Mouse (Mus musculus): ENCODE measurements at regions not wholly inside any gene's neighbourhood (a gene's known extent, or its start where the extent isn't known, plus 50 kb on each side); places are given as distances from the start of the nearest gene placed in this dataset.

- DNase-seq = peak; percentile 61
Measured at GRCm38 (mm10) chr3:50887002-50887401, 337.2 kb upstream of the Noct start.

- DNase-seq = peak; percentile 55
Measured at GRCm38 (mm10) chr3:50888571-50889210, 335.6 kb upstream of the Noct start.

GRCm38 (mm10) chr3:50890537-50890936 lies 333.7 kb upstream of the Noct start:
- peak; percentile 13 for DNase-seq

- DNase-seq = no peak
Measured at GRCm38 (mm10) chr3:50898179-50898578, 326.1 kb upstream of the Noct start.

GRCm38 (mm10) chr3:50899830-50900350 lies 324.4 kb upstream of the Noct start:
- DNase-seq = no peak

- no peak for DNase-seq
Measured at GRCm38 (mm10) chr3:50900566-50900965, 323.7 kb upstream of the Noct start.

GRCm38 (mm10) chr3:50901321-50901720 lies 322.9 kb upstream of the Noct start:
- DNase-seq = no peak

- DNase-seq = peak; percentile 89
Measured at GRCm38 (mm10) chr3:50902933-50903332, 321.3 kb upstream of the Noct start.

- peak; percentile 76 for DNase-seq
Measured at GRCm38 (mm10) chr3:50904716-50905116, 319.5 kb upstream of the Noct start.

GRCm38 (mm10) chr3:50905274-50905992 lies 318.8 kb upstream of the Noct start:
- DNase-seq = peak; percentile 78

- peak; percentile 96 for DNase-seq
Measured at GRCm38 (mm10) chr3:50905993-50906831, 318.0 kb upstream of the Noct start.

- DNase-seq = no peak
Measured at GRCm38 (mm10) chr3:50912980-50913518, 311.2 kb upstream of the Noct start.

GRCm38 (mm10) chr3:50914866-50915365 lies 309.3 kb upstream of the Noct start:
- no peak for DNase-seq

- DNase-seq = no peak
Measured at GRCm38 (mm10) chr3:50916305-50916854, 307.9 kb upstream of the Noct start.

GRCm38 (mm10) chr3:50922347-50922746 lies 301.9 kb upstream of the Noct start:
- no peak for DNase-seq

GRCm38 (mm10) chr3:50922832-50923231 lies 301.4 kb upstream of the Noct start:
- no peak for DNase-seq

GRCm38 (mm10) chr3:50923327-50923726 lies 300.9 kb upstream of the Noct start:
- no peak for DNase-seq

GRCm38 (mm10) chr3:50927318-50927717 lies 296.9 kb upstream of the Noct start:
- DNase-seq = peak; percentile 57

GRCm38 (mm10) chr3:50929013-50929412 lies 295.2 kb upstream of the Noct start:
- no peak for DNase-seq

- DNase-seq = peak; percentile 79
Measured at GRCm38 (mm10) chr3:50932397-50933089, 291.7 kb upstream of the Noct start.

GRCm38 (mm10) chr3:50933090-50933443 lies 291.2 kb upstream of the Noct start:
- DNase-seq = no peak

GRCm38 (mm10) chr3:50939602-50940001 lies 284.6 kb upstream of the Noct start:
- DNase-seq = peak; percentile 58

All from heart, adult 11 months (tissue).